Mouse (Mus musculus) thymus, postnatal 14 days (tissue): ENCODE results near the gene Tuft1.
"Not testable (repeated sequence)": the region's sequence is repeated elsewhere in the genome, so short reads cannot be mapped to it uniquely, and the experiment has no call there.

ENCODE experiments used
- DNase-seq: peaks from one replicate; pipeline ENCODE4 v3.0.0; 2021

Gene Tuft1

GRCm38 (mm10) chr3:94658740-94659095 is at the start of gene Tuft1:
Gene Tuft1 (minus strand): TSS chr3:94658872.
- DNase-seq = peak; percentile 91

- peak; percentile 24 for DNase-seq
These were observed 44.7 kb upstream of the Tuft1 start for GRCm38 (mm10) chr3:94703364-94703763.

GRCm38 (mm10) chr3:94702856-94703255 is 44.2 kb upstream of the Tuft1 start:
- no peak for DNase-seq

- not testable (repeated sequence) for DNase-seq
These were observed 43.6 kb upstream of the Tuft1 start for GRCm38 (mm10) chr3:94702163-94702810.

- not testable (repeated sequence) for DNase-seq
These were observed 37.6 kb upstream of the Tuft1 start for GRCm38 (mm10) chr3:94696257-94696656.

GRCm38 (mm10) chr3:94695591-94695990 is 36.9 kb upstream of the Tuft1 start:
- DNase-seq = not testable (repeated sequence)

- not testable (repeated sequence) for DNase-seq
These were observed 35.2 kb upstream of the Tuft1 start for GRCm38 (mm10) chr3:94693874-94694273.

- DNase-seq = no peak
These were observed 34.7 kb upstream of the Tuft1 start, which contains the start of gene Selenbp2 for GRCm38 (mm10) chr3:94693329-94693825. Gene Selenbp2 (plus strand): TSS chr3:94693556.

- not testable (repeated sequence) for DNase-seq
These were observed 33.0 kb upstream of the Tuft1 start for GRCm38 (mm10) chr3:94691694-94692093.

- DNase-seq = no peak
These were observed 32.1 kb upstream of the Tuft1 start for GRCm38 (mm10) chr3:94690616-94691247.

- not testable (repeated sequence) for DNase-seq
These were observed 31.5 kb upstream of the Tuft1 start for GRCm38 (mm10) chr3:94690162-94690561.

- DNase-seq = not testable (repeated sequence)
These were observed 30.5 kb upstream of the Tuft1 start for GRCm38 (mm10) chr3:94689195-94689594.

GRCm38 (mm10) chr3:94688698-94689097 is 30.0 kb upstream of the Tuft1 start:
- DNase-seq = not testable (repeated sequence)

- not testable (repeated sequence) for DNase-seq
These were observed 27.5 kb upstream of the Tuft1 start for GRCm38 (mm10) chr3:94685989-94686772.

- DNase-seq = no peak
These were observed 25.0 kb upstream of the Tuft1 start for GRCm38 (mm10) chr3:94683646-94684045.

GRCm38 (mm10) chr3:94680783-94681182 is 22.1 kb upstream of the Tuft1 start:
- DNase-seq = no peak

- DNase-seq = not testable (repeated sequence)
These were observed 21.4 kb upstream of the Tuft1 start for GRCm38 (mm10) chr3:94680032-94680431.

GRCm38 (mm10) chr3:94679351-94679841 is 20.7 kb upstream of the Tuft1 start:
- no peak for DNase-seq

- not testable (repeated sequence) for DNase-seq
These were observed 16.4 kb upstream of the Tuft1 start for GRCm38 (mm10) chr3:94675101-94675500.

- DNase-seq = not testable (repeated sequence)
These were observed 7.2 kb upstream of the Tuft1 start for GRCm38 (mm10) chr3:94665896-94666295.

- DNase-seq = not testable (repeated sequence)
These were observed 6.6 kb upstream of the Tuft1 start for GRCm38 (mm10) chr3:94665060-94665802.

- not testable (repeated sequence) for DNase-seq
These were observed 2.2 kb upstream of the Tuft1 start for GRCm38 (mm10) chr3:94660841-94661240.
